Mouse (Mus musculus): Measurements from ENCODE around the gene Nipbl. TPM values are rescaled to one million over a fixed set of nuclear protein-coding genes. Genes with fewer than 3 reads are reported as not detected.
"Not testable (repeated sequence)": the region's sequence is repeated elsewhere in the genome, so short reads cannot be mapped to it uniquely, and the experiment has no call there.

The Nipbl gene
- total RNA-seq, 2 experiments from 2014 or later, result 29.9 to 31.4 TPM

GRCm38 (mm10) chr15:8279320-8279779, 164.9 kb downstream of the Nipbl start:
- no peak for TF ChIP-seq CTCF (IDR thresholded peaks at IDR 0.05)
- no peak for DNase-seq (ENCODE audit: extremely low spot score in 1 of 2, low spot score in 2 of 2)
- no peak overlapping the region for H3K27ac ChIP-seq
- H3K4me3 ChIP-seq, result peak overlapping the region; percentile 19
- intact Hi-C loops (cut with DNase I), result no loop called here

- DNase-seq (ENCODE audit: extremely low spot score in 1 of 2, low spot score in 2 of 2); intact Hi-C loops (cut with DNase I); H3K27ac ChIP-seq; H3K4me3 ChIP-seq: not testable (repeated sequence)
Observed at GRCm38 (mm10) chr15:8277916-8278315, 166.3 kb downstream of the Nipbl start.

GRCm38 (mm10) chr15:8271952-8272351, 172.3 kb downstream of the Nipbl start:
- TF ChIP-seq CTCF (IDR thresholded peaks at IDR 0.05), result no peak
- Histone ChIP-seq H3K27ac (no peak overlapping the region), H3K4me3 (no peak overlapping the region)
- intact Hi-C loops (cut with DNase I), result no loop called here
- no peak for DNase-seq (ENCODE audit: extremely low spot score in 1 of 2, low spot score in 2 of 2)

- no peak for DNase-seq (ENCODE audit: extremely low spot score in 1 of 2, low spot score in 2 of 2)
- Histone ChIP-seq H3K4me3 (no peak overlapping the region), H3K27ac (no peak overlapping the region)
- intact Hi-C loops (cut with DNase I), result no loop called here
- TF ChIP-seq CTCF (IDR thresholded peaks at IDR 0.05), result no peak
Observed at GRCm38 (mm10) chr15:8268231-8268630, 176.0 kb downstream of the Nipbl start.

GRCm38 (mm10) chr15:8267211-8267610, 177.1 kb downstream of the Nipbl start:
- DNase-seq (ENCODE audit: extremely low spot score in 1 of 2, low spot score in 2 of 2), result no peak

GRCm38 (mm10) chr15:8265946-8266345, 178.3 kb downstream of the Nipbl start:
- Histone ChIP-seq H3K27ac (no peak overlapping the region), H3K4me3 (no peak overlapping the region)
- intact Hi-C loops (cut with DNase I), result no loop called here
- DNase-seq (ENCODE audit: extremely low spot score in 1 of 2, low spot score in 2 of 2), result no peak
- no peak for TF ChIP-seq CTCF (IDR thresholded peaks at IDR 0.05)

More at GRCm38 (mm10) chr15:8267211-8267610, 177.1 kb downstream of the Nipbl start:
- no peak for TF ChIP-seq CTCF (IDR thresholded peaks at IDR 0.05)
- Histone ChIP-seq H3K27ac (no peak overlapping the region), H3K4me3 (no peak overlapping the region)
- intact Hi-C loops (cut with DNase I), result no loop called here

Other genes with a start within 250 kb of the Nipbl start
- gene Gm2310, start 75.5 kb upstream of the Nipbl start, total RNA-seq (2021), result not detected